Mouse (Mus musculus) left cerebral cortex, adult 8-10 months (tissue): ENCODE data around the gene Inppl1. TPM values are rescaled to one million over a fixed set of nuclear protein-coding genes. Genes with fewer than 3 reads are reported as not detected.

Experiments
- microRNA-seq, 2 experiments: library from miRNA; unstranded; fragments of <30 nt; microRNA quantifications; one replicate each; pipeline ENCODE4 v1.2.0; 2022
- total RNA-seq, 4 experiments: library from RNA; stranded (reverse); gene quantifications; 2 replicates each; pipeline ENCODE4 v1.2.4; 2022

The Inppl1 gene
- total RNA-seq, 4 experiments from 2014 or later = 35.7 to 46.9 (median 42.6) TPM

Small RNAs within 50 kb of the gene (microRNA-seq; reads per million reads assigned to microRNA genes)
- 0 reads per million in 2 experiments for gene Gm22655

Other genes with a start within 250 kb of the Inppl1 start
- 10 to 100 TPM; 50.4 to 57.6 (median 54.6) TPM for gene Clpb, start 174.6 kb downstream of the Inppl1 start, total RNA-seq
- gene Phox2a, start 19.9 kb downstream of the Inppl1 start, total RNA-seq = under 1 TPM in 3 of 4 experiments, not detected in 1; 0.30 to 0.39 (median 0.30) TPM
- gene Folr2, start 19.0 kb upstream of the Inppl1 start, total RNA-seq = under 1 TPM in 1 of 4 experiments, not detected in 3; 0.55 TPM
- gene Anapc15, start 25.5 kb upstream of the Inppl1 start, total RNA-seq = 10 to 100 TPM; 30.0 to 45.4 (median 32.9) TPM
- gene Folr1, start 32.6 kb upstream of the Inppl1 start, total RNA-seq = 1 to 10 TPM in 2 of 4 experiments, under 1 TPM in 2; 0.46 to 9.8 (median 1.2) TPM
- 10 to 100 TPM; 83.0 to 96.2 (median 90.5) TPM for gene Lamtor1, start 67.7 kb upstream of the Inppl1 start, total RNA-seq
- gene Tomt, start 68.1 kb upstream of the Inppl1 start, total RNA-seq = under 1 TPM in 2 of 4 experiments, not detected in 2; 0.13 to 0.32 TPM
- gene Lrrc51, start 95.7 kb upstream of the Inppl1 start, total RNA-seq = 1 to 10 TPM; 3.7 to 8.1 (median 5.8) TPM
- 100 to 1,000 TPM in 2 of 4 experiments, 10 to 100 TPM in 2; 98.8 to 108 (median 101) TPM for gene Numa1, start 95.9 kb upstream of the Inppl1 start, total RNA-seq
- 1 to 10 TPM; 6.6 to 8.1 (median 7.8) TPM for gene Il18bp, start 180.5 kb upstream of the Inppl1 start, total RNA-seq
- gene Rnf121, start 227.2 kb upstream of the Inppl1 start, total RNA-seq = 10 to 100 TPM; 45.4 to 51.5 (median 47.8) TPM
- 10 to 100 TPM; 20.4 to 28.8 (median 24.4) TPM for gene Xndc1, start 227.3 kb upstream of the Inppl1 start, total RNA-seq
- gene Xntrpc, start 227.5 kb upstream of the Inppl1 start, total RNA-seq = 1 to 10 TPM in 3 of 4 experiments, under 1 TPM in 1; 0.63 to 2.4 (median 1.5) TPM
- gene Trpc2, start 244.9 kb upstream of the Inppl1 start, total RNA-seq = 1 to 10 TPM in 3 of 4 experiments, under 1 TPM in 1; 0.61 to 2.4 (median 1.3) TPM